Mouse (Mus musculus): ENCODE measurements around the gene Mtf1. TPM values are rescaled to one million over a fixed set of nuclear protein-coding genes. Genes with fewer than 3 reads are reported as not detected.

Mtf1 gene
- polyA plus RNA-seq, 1 experiment from 2014 or later = 15.7 TPM

- no peaks in the 10 kb centered on the region for H3K4me1 ChIP-seq (replicated peaks)
- no peaks in the 10 kb centered on the region; the same call in 1 of the 2 replicates for H3K36me3 ChIP-seq
- no peaks in the 10 kb centered on the region for H3K27me3 ChIP-seq
- no peak overlapping the region for H3K4me3 ChIP-seq (replicated peaks)
- no peak overlapping the region for H3K9ac ChIP-seq (replicated peaks)
- H3K4me2 ChIP-seq (replicated peaks) = no peak overlapping the region
- ATAC-seq = no peak
- WGBS = 88% methylated on average over 2 of the region's 2 CpGs
- no peaks in the 10 kb centered on the region for H3K9me3 ChIP-seq
- H3K27ac ChIP-seq = no peak overlapping the region
Observed at GRCm38 (mm10) chr4:124773449-124773848, 28.5 kb upstream of the Mtf1 start.

- no peak for ATAC-seq
- Histone ChIP-seq H3K4me1 (replicated peaks) (no peaks in the 10 kb centered on the region), H3K9ac (replicated peaks) (no peak overlapping the region), H3K27ac (no peak overlapping the region), H3K36me3 (peaks cover 3% of the 10 kb centered on the region), H3K4me3 (replicated peaks) (no peak overlapping the region), H3K9me3 (no peaks in the 10 kb centered on the region), H3K27me3 (no peaks in the 10 kb centered on the region), H3K4me2 (replicated peaks) (no peak overlapping the region)
- 96% methylated on average over 6 of the region's 6 CpGs for WGBS
Observed at GRCm38 (mm10) chr4:124773995-124774394, 27.9 kb upstream of the Mtf1 start.

GRCm38 (mm10) chr4:124774429-124774828 lies 27.5 kb upstream of the Mtf1 start:
- WGBS = 78% methylated on average over 2 of the region's 2 CpGs
- H3K4me2 ChIP-seq (replicated peaks) = no peak overlapping the region
- H3K36me3 ChIP-seq = peaks cover 7% of the 10 kb centered on the region
- no peak for ATAC-seq
- H3K27ac ChIP-seq = no peak overlapping the region
- no peak overlapping the region for H3K9ac ChIP-seq (replicated peaks)
- no peaks in the 10 kb centered on the region for H3K9me3 ChIP-seq
- H3K27me3 ChIP-seq = no peaks in the 10 kb centered on the region
- H3K4me3 ChIP-seq (replicated peaks) = no peak overlapping the region
- no peaks in the 10 kb centered on the region for H3K4me1 ChIP-seq (replicated peaks)

GRCm38 (mm10) chr4:124781361-124781760 lies 20.5 kb upstream of the Mtf1 start:
- H3K4me2 ChIP-seq (replicated peaks) = no peak overlapping the region
- no peaks in the 10 kb centered on the region for H3K4me1 ChIP-seq (replicated peaks)
- no peak overlapping the region for H3K4me3 ChIP-seq (replicated peaks)
- 77% methylated on average over 7 of the region's 7 CpGs for WGBS
- no peaks in the 10 kb centered on the region for H3K27me3 ChIP-seq
- no peaks in the 10 kb centered on the region for H3K9me3 ChIP-seq
- ATAC-seq = no peak
- H3K36me3 ChIP-seq = peaks cover 68% of the 10 kb centered on the region
- H3K27ac ChIP-seq = no peak overlapping the region
- no peak overlapping the region for H3K9ac ChIP-seq (replicated peaks)

GRCm38 (mm10) chr4:124782395-124782794 lies 19.5 kb upstream of the Mtf1 start:
- Histone ChIP-seq H3K36me3 (peaks cover 78% of the 10 kb centered on the region), H3K9ac (replicated peaks) (no peak overlapping the region), H3K27ac (no peak overlapping the region), H3K27me3 (no peaks in the 10 kb centered on the region), H3K4me1 (replicated peaks) (no peaks in the 10 kb centered on the region), H3K9me3 (no peaks in the 10 kb centered on the region), H3K4me3 (replicated peaks) (no peak overlapping the region), H3K4me2 (replicated peaks) (no peak overlapping the region)
- no peak for ATAC-seq
- 95% methylated on average over 8 of the region's 8 CpGs for WGBS

GRCm38 (mm10) chr4:124783937-124784336 lies 18.0 kb upstream of the Mtf1 start:
- Histone ChIP-seq H3K4me1 (replicated peaks) (no peaks in the 10 kb centered on the region), H3K36me3 (peaks cover 87% of the 10 kb centered on the region), H3K9me3 (no peaks in the 10 kb centered on the region), H3K9ac (replicated peaks) (no peak overlapping the region), H3K4me2 (replicated peaks) (no peak overlapping the region), H3K27me3 (no peaks in the 10 kb centered on the region), H3K4me3 (replicated peaks) (no peak overlapping the region), H3K27ac (no peak overlapping the region)
- no peak for ATAC-seq
- 92% methylated on average over 8 of the region's 8 CpGs for WGBS

GRCm38 (mm10) chr4:124790013-124790412 lies 11.9 kb upstream of the Mtf1 start:
- Histone ChIP-seq H3K36me3 (peaks cover 95% of the 10 kb centered on the region), H3K4me2 (replicated peaks) (no peak overlapping the region), H3K9ac (replicated peaks) (no peak overlapping the region), H3K27ac (no peak overlapping the region), H3K27me3 (no peaks in the 10 kb centered on the region), H3K4me1 (replicated peaks) (no peaks in the 10 kb centered on the region), H3K4me3 (replicated peaks) (no peak overlapping the region), H3K9me3 (no peaks in the 10 kb centered on the region)
- ATAC-seq = no peak
- 84% methylated on average over 4 of the region's 4 CpGs for WGBS

- no peaks in the 10 kb centered on the region for H3K4me1 ChIP-seq (replicated peaks)
- H3K27ac ChIP-seq = no peak overlapping the region
- ATAC-seq = no peak
- H3K9me3 ChIP-seq = no peaks in the 10 kb centered on the region
- 89% methylated on average over 8 of the region's 8 CpGs for WGBS
- no peak overlapping the region for H3K4me2 ChIP-seq (replicated peaks)
- no peaks in the 10 kb centered on the region for H3K27me3 ChIP-seq
- H3K36me3 ChIP-seq = peaks cover 86% of the 10 kb centered on the region
- H3K4me3 ChIP-seq (replicated peaks) = no peak overlapping the region
- H3K9ac ChIP-seq (replicated peaks) = no peak overlapping the region
Observed at GRCm38 (mm10) chr4:124792114-124792513, 9.8 kb upstream of the Mtf1 start.

- ATAC-seq = no peak
- H3K36me3 ChIP-seq = peaks cover 67% of the 10 kb centered on the region
Observed at GRCm38 (mm10) chr4:124796141-124796540, 5.8 kb upstream of the Mtf1 start.

GRCm38 (mm10) chr4:124796913-124797312 lies 5.0 kb upstream of the Mtf1 start:
- H3K9me3 ChIP-seq = no peaks in the 10 kb centered on the region
- no peak overlapping the region for H3K4me2 ChIP-seq (replicated peaks)
- no peak overlapping the region for H3K9ac ChIP-seq (replicated peaks)
- no peak for ATAC-seq
- H3K36me3 ChIP-seq = peaks cover 60% of the 10 kb centered on the region
- WGBS = 86% methylated on average over 2 of the region's 2 CpGs
- no peak overlapping the region for H3K27ac ChIP-seq
- no peak overlapping the region for H3K4me3 ChIP-seq (replicated peaks)
- H3K27me3 ChIP-seq = no peaks in the 10 kb centered on the region
- peaks cover 4% of the 10 kb centered on the region for H3K4me1 ChIP-seq (replicated peaks)

More at GRCm38 (mm10) chr4:124796141-124796540, 5.8 kb upstream of the Mtf1 start:
- H3K4me1 ChIP-seq (replicated peaks) = no peaks in the 10 kb centered on the region
- no peaks in the 10 kb centered on the region for H3K9me3 ChIP-seq
- H3K4me3 ChIP-seq (replicated peaks) = no peak overlapping the region
- no peaks in the 10 kb centered on the region for H3K27me3 ChIP-seq
- no peak overlapping the region for H3K9ac ChIP-seq (replicated peaks)
- WGBS = 93% methylated on average over 8 of the region's 8 CpGs
- H3K27ac ChIP-seq = no peak overlapping the region
- H3K4me2 ChIP-seq (replicated peaks) = no peak overlapping the region

GRCm38 (mm10) chr4:124802309-124803260 lies 681 bp downstream of the Mtf1 start:
- 2% methylated on average over 50 of the region's 53 CpGs for WGBS
- Histone ChIP-seq H3K36me3 (peaks cover 49% of the 10 kb centered on the region), H3K9me3 (no peaks in the 10 kb centered on the region), H3K27ac (peak overlapping the region; percentile 96), H3K4me2 (replicated peaks) (peak overlapping the region; percentile 91), H3K27me3 (no peaks in the 10 kb centered on the region), H3K4me3 (replicated peaks) (peak overlapping the region; percentile 91), H3K4me1 (replicated peaks) (peaks cover 23% of the 10 kb centered on the region), H3K9ac (replicated peaks) (peak overlapping the region; percentile 93)
- ATAC-seq = peak; percentile 100

- ATAC-seq = no peak
- peak overlapping the region; percentile 91 for H3K4me2 ChIP-seq (replicated peaks)
- no peaks in the 10 kb centered on the region for H3K27me3 ChIP-seq
- H3K9me3 ChIP-seq = no peaks in the 10 kb centered on the region
- peak overlapping the region; percentile 91 for H3K4me3 ChIP-seq (replicated peaks)
- H3K4me1 ChIP-seq (replicated peaks) = peaks cover 26% of the 10 kb centered on the region
- 82% methylated on average over 6 of the region's 6 CpGs for WGBS
- peak overlapping the region; percentile 93; the same call in 1 of the 2 replicates for H3K9ac ChIP-seq (replicated peaks)
- peaks cover 49% of the 10 kb centered on the region for H3K36me3 ChIP-seq
- no peak overlapping the region for H3K27ac ChIP-seq
Observed at GRCm38 (mm10) chr4:124803406-124803805, 1.5 kb downstream of the Mtf1 start.
